Comparison of ENCODE assay signal across 10 mouse cellular contexts in genomic region chr5:113855117-113855516, GRCm38 (mm10). TPM values are rescaled to one million over a fixed set of nuclear protein-coding genes. Genes with fewer than 3 reads are reported as not detected.
A peak's percentile ranks its signal among the peaks of the same experiment; 100 is the strongest.
DNase-seq lines count a peak whose midpoint lies in the region; ATAC-seq lines count a peak whose summit lies in the region.
"Had no signal": no experiment of that assay in that cellular context is flagged by ENCODE, and none has a peak within 500 bp of the region (broad histone marks: within the 10 kb centered on the region; RNA-seq: fewer than 3 reads in every experiment).

No protein-coding gene starts in this region.

- no peaks in the 10 kb centered on the region for H3K27me3 ChIP-seq in midbrain, embryonic 10.5 days (ENCODE audit: low read depth, poor library complexity, severe bottlenecking)
- H3K27me3 ChIP-seq in midbrain, embryonic 11.5 days (ENCODE audit: control insufficient read depth, insufficient read depth, low read length), result no peaks in the 10 kb centered on the region
- H3K27me3 ChIP-seq in intestine, embryonic 16.5 days (replicated peaks; ENCODE audit: control insufficient read depth, insufficient read depth, low read length), result no peaks in the 10 kb centered on the region
- no peaks in the 10 kb centered on the region for H3K27me3 ChIP-seq in stomach, embryonic 16.5 days (ENCODE audit: control insufficient read depth, insufficient read depth, low read length)

- H3K4me3 ChIP-seq in midbrain, embryonic 10.5 days, result no peak overlapping the region
- no peak overlapping the region for H3K4me3 ChIP-seq in midbrain, embryonic 11.5 days (ENCODE audit: low read depth, low read length)
- H3K4me3 ChIP-seq in intestine, embryonic 16.5 days (ENCODE audit: low read length), result no peak overlapping the region
- H3K4me3 ChIP-seq in stomach, embryonic 16.5 days (replicated peaks; ENCODE audit: low read length), result no peak overlapping the region
- H3K4me3 ChIP-seq: left cerebral cortex, adult 2 months had no signal

- H3K9me3 ChIP-seq in midbrain, embryonic 10.5 days (replicated peaks), result no peaks in the 10 kb centered on the region
- no peaks in the 10 kb centered on the region for H3K9me3 ChIP-seq in midbrain, embryonic 11.5 days (ENCODE audit: control insufficient read depth, low read length)
- no peaks in the 10 kb centered on the region for H3K9me3 ChIP-seq in intestine, embryonic 16.5 days (ENCODE audit: control insufficient read depth, low read length)
- no peaks in the 10 kb centered on the region for H3K9me3 ChIP-seq in stomach, embryonic 16.5 days (replicated peaks; ENCODE audit: control insufficient read depth, low read length)

- no peak overlapping the region for H3K9ac ChIP-seq in midbrain, embryonic 11.5 days (ENCODE audit: low read length)
- H3K9ac ChIP-seq in intestine, embryonic 16.5 days (ENCODE audit: low read depth, low read length), result no peak overlapping the region
- no peak overlapping the region for H3K9ac ChIP-seq in stomach, embryonic 16.5 days (ENCODE audit: low read length)

- DNase-seq in cerebellum, adult 9-11 months, result peak; percentile 25
- DNase-seq in cerebellum, adult 8-10 months, result no peak
- no peak for DNase-seq in midbrain, embryonic 10.5 days (ENCODE audit: low spot score)
- DNase-seq in midbrain, embryonic 11.5 days (ENCODE audit: low spot score, missing footprints), result no peak
- no peak for DNase-seq in adipocyte (ENCODE audit: low spot score)

- ATAC-seq in midbrain, embryonic 11.5 days (ENCODE audit: low FRiP score), result no peak
- no peak; the same call in 1 of the 2 replicates for ATAC-seq in intestine, embryonic 16.5 days
- ATAC-seq in stomach, embryonic 16.5 days (ENCODE audit: insufficient read depth, low FRiP score), result no peak
- no peak for ATAC-seq in megakaryocyte progenitor cell, adult 5-6 weeks (replicated peaks; ENCODE audit: poor library complexity)

- peaks cover 44% of the 10 kb centered on the region for H3K4me1 ChIP-seq in midbrain, embryonic 10.5 days
- peaks cover 11% of the 10 kb centered on the region for H3K4me1 ChIP-seq in midbrain, embryonic 11.5 days (ENCODE audit: control insufficient read depth, insufficient read depth, low read length)
- peaks cover 38% of the 10 kb centered on the region for H3K4me1 ChIP-seq in intestine, embryonic 16.5 days (ENCODE audit: control insufficient read depth, insufficient read depth, low read length)
- peaks cover 27% of the 10 kb centered on the region for H3K4me1 ChIP-seq in stomach, embryonic 16.5 days (ENCODE audit: control insufficient read depth, insufficient read depth, low read length)

- H3K4me2 ChIP-seq in midbrain, embryonic 11.5 days, result no peak overlapping the region
- H3K4me2 ChIP-seq in intestine, embryonic 16.5 days (ENCODE audit: low read depth, low read length), result no peak overlapping the region
- H3K4me2 ChIP-seq in stomach, embryonic 16.5 days (ENCODE audit: low read depth, low read length), result no peak overlapping the region

- H3K36me3 ChIP-seq in midbrain, embryonic 10.5 days, result peaks cover 42% of the 10 kb centered on the region
- peaks cover 4% of the 10 kb centered on the region; the same call in 1 of the 2 replicates for H3K36me3 ChIP-seq in midbrain, embryonic 11.5 days (ENCODE audit: control insufficient read depth, insufficient read depth, low read length)
- peaks cover 11% of the 10 kb centered on the region for H3K36me3 ChIP-seq in intestine, embryonic 16.5 days (ENCODE audit: control insufficient read depth, insufficient read depth, low read length)
- H3K36me3 ChIP-seq in stomach, embryonic 16.5 days (ENCODE audit: control insufficient read depth, insufficient read depth, low read length), result peaks cover 8% of the 10 kb centered on the region; the same call in 1 of the 2 replicates

- WGBS in midbrain, embryonic 10.5 days, result 90% methylated on average over 10 of the region's 10 CpGs
- WGBS in midbrain, embryonic 11.5 days, result 87% methylated on average over 10 of the region's 10 CpGs
- WGBS in intestine, embryonic 16.5 days, result 92% methylated on average over 10 of the region's 10 CpGs
- WGBS in stomach, embryonic 16.5 days, result 95% methylated on average over 10 of the region's 10 CpGs

- peak overlapping the region; percentile 63; the same call in 1 of the 2 replicates for H3K27ac ChIP-seq in midbrain, embryonic 10.5 days (replicated peaks)
- H3K27ac ChIP-seq in midbrain, embryonic 11.5 days (ENCODE audit: low read depth, low read length), result no peak overlapping the region
- peak overlapping the region; percentile 39; the same call in 1 of the 2 replicates for H3K27ac ChIP-seq in intestine, embryonic 16.5 days (ENCODE audit: low read length)
- H3K27ac ChIP-seq in stomach, embryonic 16.5 days (ENCODE audit: low read length), result peak overlapping the region; percentile 46; the same call in 1 of the 2 replicates
- H3K27ac ChIP-seq: left cerebral cortex, adult 2 months had no signal

RNA-seq across cellular contexts. Expression of gene Selplg, which starts 22.7 kb away (rescaled TPM):
- 0.77 and 1.5 TPM in 2 replicates for polyA plus RNA-seq in midbrain, embryonic 10.5 days (2016; fragmentation: Nextera tagmentation; extraction: Ambion mirVana)
- 1.3 TPM in 2 replicates for polyA plus RNA-seq in midbrain, embryonic 11.5 days (2014; fragmentation: Nextera tagmentation; extraction: Ambion mirVana)
- 6.8 and 7.5 TPM in 2 replicates for polyA plus RNA-seq in intestine, embryonic 16.5 days (2015; fragmentation: Nextera tagmentation; extraction: Ambion mirVana)
- polyA plus RNA-seq in stomach, embryonic 16.5 days (2015; fragmentation: Nextera tagmentation; extraction: Ambion mirVana), result 7.3 and 9.1 TPM in 2 replicates
- 244 and 245 TPM in 2 replicates for total RNA-seq in megakaryocyte progenitor cell, adult 5-6 weeks (2015)
- total RNA-seq in megakaryocyte progenitor cell, adult 5-6 weeks (2017), result 82.0 and 99.0 TPM in 2 replicates

RNA-seq across cellular contexts. Expression of gene Coro1c, which starts 53.4 kb away (rescaled TPM):
- polyA plus RNA-seq in midbrain, embryonic 10.5 days (2016; fragmentation: Nextera tagmentation; extraction: Ambion mirVana), result 205 and 233 TPM in 2 replicates
- 201 and 205 TPM in 2 replicates for polyA plus RNA-seq in midbrain, embryonic 11.5 days (2014; fragmentation: Nextera tagmentation; extraction: Ambion mirVana)
- polyA plus RNA-seq in intestine, embryonic 16.5 days (2015; fragmentation: Nextera tagmentation; extraction: Ambion mirVana), result 175 and 183 TPM in 2 replicates
- polyA plus RNA-seq in stomach, embryonic 16.5 days (2015; fragmentation: Nextera tagmentation; extraction: Ambion mirVana), result 145 and 159 TPM in 2 replicates
- total RNA-seq in megakaryocyte progenitor cell, adult 5-6 weeks (2015), result 59.7 and 63.9 TPM in 2 replicates
- 81.8 and 83.9 TPM in 2 replicates for total RNA-seq in megakaryocyte progenitor cell, adult 5-6 weeks (2017)

RNA-seq across cellular contexts. Expression of gene Tmem119, which starts 54.8 kb away (rescaled TPM):
- 23.6 and 25.1 TPM in 2 replicates for polyA plus RNA-seq in midbrain, embryonic 10.5 days (2016; fragmentation: Nextera tagmentation; extraction: Ambion mirVana)
- polyA plus RNA-seq in midbrain, embryonic 11.5 days (2014; fragmentation: Nextera tagmentation; extraction: Ambion mirVana), result 9.9 and 10.9 TPM in 2 replicates
- 56.6 and 63.7 TPM in 2 replicates for polyA plus RNA-seq in intestine, embryonic 16.5 days (2015; fragmentation: Nextera tagmentation; extraction: Ambion mirVana)
- 71.4 and 73.0 TPM in 2 replicates for polyA plus RNA-seq in stomach, embryonic 16.5 days (2015; fragmentation: Nextera tagmentation; extraction: Ambion mirVana)
- total RNA-seq in megakaryocyte progenitor cell, adult 5-6 weeks (2015), result 6.5 and 7.2 TPM in 2 replicates
- total RNA-seq in megakaryocyte progenitor cell, adult 5-6 weeks (2017), result 5.6 and 8.2 TPM in 2 replicates
- total RNA-seq: MEL had no signal
